Comparison of ENCODE assay signal across 8 mouse cellular contexts in the genomic region with DNA sequence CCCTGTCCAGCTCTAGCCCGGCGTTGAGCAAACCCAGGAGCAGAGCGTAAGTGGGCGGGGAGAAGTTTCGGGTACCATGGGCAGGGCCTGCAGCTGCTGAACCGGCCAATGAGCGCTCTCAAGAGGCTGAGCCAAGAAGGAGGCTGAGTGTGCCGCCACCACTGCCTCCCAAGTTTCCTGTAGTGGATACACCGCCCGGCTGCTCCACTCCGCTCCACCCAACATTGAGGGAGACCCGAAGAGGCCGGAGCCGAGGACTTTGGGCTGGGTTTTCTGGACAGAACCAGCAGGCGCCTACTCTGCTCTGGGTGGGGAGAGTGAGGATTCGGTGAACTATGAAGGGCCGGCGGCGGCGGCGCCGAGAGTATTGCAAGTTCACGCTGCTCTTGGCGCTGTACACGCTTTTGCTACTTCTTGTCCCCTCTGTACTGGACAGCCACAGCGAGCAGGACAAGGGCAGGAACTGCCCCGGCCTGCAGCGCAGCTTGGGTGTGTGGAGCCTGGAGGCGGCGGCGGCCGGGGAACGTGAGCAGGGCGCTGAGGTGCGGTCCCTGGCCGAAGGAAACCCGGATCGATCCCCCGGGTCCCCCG. TPM values are rescaled to one million over a fixed set of nuclear protein-coding genes. Genes with fewer than 3 reads are reported as not detected.
DNase-seq lines count a peak whose midpoint lies in the region; ATAC-seq and TF ChIP-seq lines count a peak whose summit lies in the region.

A gene (plus strand): TSS at position 180 of the 591 bp plus-strand sequence.

- no peaks in the 10 kb centered on the region for H3K79me3 ChIP-seq in C2C12 (ENCODE audit: low read depth)

- no peaks in the 10 kb centered on the region for H3K36me3 ChIP-seq in C2C12 (ENCODE audit: control insufficient read depth, insufficient read depth)
- H3K36me3 ChIP-seq in forebrain, embryonic 13.5 days (ENCODE audit: poor library complexity, severe bottlenecking): no peaks in the 10 kb centered on the region
- no peaks in the 10 kb centered on the region for H3K36me3 ChIP-seq in heart, embryonic 16.5 days (ENCODE audit: control insufficient read depth, insufficient read depth)
- no peaks in the 10 kb centered on the region for H3K36me3 ChIP-seq in liver, embryonic 14.5 days (replicated peaks; ENCODE audit: control insufficient read depth, insufficient read depth, low read depth)
- H3K36me3 ChIP-seq in neural tube, embryonic 11.5 days (ENCODE audit: control insufficient read depth, insufficient read depth, low read length): no peaks in the 10 kb centered on the region

- no peak for TF ChIP-seq EP300 in liver, embryonic 14.5 days (IDR thresholded peaks at IDR 0.05; ENCODE audit: low read depth)

- 29% methylated on average over 40 of the region's 40 CpGs for WGBS in forebrain, embryonic 13.5 days
- WGBS in heart, embryonic 16.5 days: 14% methylated on average over 23 of the region's 40 CpGs
- 13% methylated on average over 34 of the region's 40 CpGs for WGBS in liver, embryonic 14.5 days (ENCODE audit: insufficient replicate concordance)
- WGBS in neural tube, embryonic 11.5 days: 15% methylated on average over 37 of the region's 40 CpGs

- H3K4me2 ChIP-seq in forebrain, embryonic 13.5 days: peak within 1 kb of the TSS; percentile 71
- peak within 1 kb of the TSS; percentile 75 for H3K4me2 ChIP-seq in heart, embryonic 16.5 days (ENCODE audit: low read depth, low read length)
- H3K4me2 ChIP-seq in liver, embryonic 14.5 days (ENCODE audit: low read depth): peak within 1 kb of the TSS; percentile 40
- H3K4me2 ChIP-seq in neural tube, embryonic 11.5 days (ENCODE audit: low read depth): peak within 1 kb of the TSS; percentile 60

- peak within 1 kb of the TSS; percentile 23 for H3K4me3 ChIP-seq in C2C12 (ENCODE audit: insufficient read depth, poor library complexity, severe bottlenecking)
- peak within 1 kb of the TSS; percentile 46 for H3K4me3 ChIP-seq in forebrain, embryonic 13.5 days
- H3K4me3 ChIP-seq in heart, embryonic 16.5 days (ENCODE audit: low read length): peak within 1 kb of the TSS; percentile 55
- peak within 1 kb of the TSS; percentile 16 to 23; a peak in 3 of 4 replicates for H3K4me3 ChIP-seq in liver, embryonic 14.5 days (ENCODE audit: insufficient read depth in 1 of 2, low read depth in 2 of 2, low read length in 2 of 2)
- H3K4me3 ChIP-seq in neural tube, embryonic 11.5 days (ENCODE audit: low read depth, low read length): peak within 1 kb of the TSS; percentile 39

- ATAC-seq in forebrain, embryonic 13.5 days: peak; percentile 90
- peak; percentile 89 for ATAC-seq in heart, embryonic 16.5 days (replicated peaks; ENCODE audit: extremely low read depth, insufficient read depth, low FRiP score)
- peak; percentile 28; the same call in 1 of the 2 replicates for ATAC-seq in liver, embryonic 14.5 days (ENCODE audit: insufficient read depth)
- peak; percentile 87 for ATAC-seq in neural tube, embryonic 11.5 days (ENCODE audit: insufficient read depth, low FRiP score, low TSS enrichment)

- no peak for TF ChIP-seq CTCF in C2C12 (IDR thresholded peaks at IDR 0.05; ENCODE audit: control insufficient read depth, insufficient read depth, insufficient read length)
- TF ChIP-seq CTCF in brain, embryonic 14.5 days (IDR thresholded peaks at IDR 0.05; ENCODE audit: borderline replicate concordance, extremely low read depth, insufficient read depth, insufficient read length): no peak
- TF ChIP-seq CTCF in liver, embryonic 14.5 days (IDR thresholded peaks at IDR 0.05; ENCODE audit: low read depth): no peak

- H3K9ac ChIP-seq in forebrain, embryonic 13.5 days: peak within 1 kb of the TSS; percentile 48
- H3K9ac ChIP-seq in heart, embryonic 16.5 days (ENCODE audit: low read length): peak within 1 kb of the TSS; percentile 54
- no peak within 1 kb of the TSS for H3K9ac ChIP-seq in liver, embryonic 14.5 days (replicated peaks)
- H3K9ac ChIP-seq in neural tube, embryonic 11.5 days (ENCODE audit: low read length): no peak within 1 kb of the TSS

- TF ChIP-seq POLR2A in brain, embryonic 14.5 days (IDR thresholded peaks at IDR 0.05; ENCODE audit: borderline replicate concordance, extremely low read depth, insufficient read depth, insufficient read length, poor library complexity, severe bottlenecking): no peak

- no peak within 1 kb of the TSS for H3K27ac ChIP-seq in forebrain, embryonic 13.5 days
- H3K27ac ChIP-seq in heart, embryonic 16.5 days (ENCODE audit: low read length): peak within 1 kb of the TSS; percentile 4; the same call in 1 of the 2 replicates
- H3K27ac ChIP-seq in liver, embryonic 14.5 days: no peak within 1 kb of the TSS
- H3K27ac ChIP-seq in neural tube, embryonic 11.5 days (ENCODE audit: low read depth, low read length): no peak within 1 kb of the TSS

- no peaks in the 10 kb centered on the region for H3K27me3 ChIP-seq in C2C12 (ENCODE audit: control insufficient read depth, insufficient read depth, insufficient read length)
- H3K27me3 ChIP-seq in forebrain, embryonic 13.5 days: peaks cover 8% of the 10 kb centered on the region; the same call in 1 of the 2 replicates
- peaks cover 3% of the 10 kb centered on the region for H3K27me3 ChIP-seq in heart, embryonic 16.5 days (ENCODE audit: control insufficient read depth, insufficient read depth, low read length)
- H3K27me3 ChIP-seq in liver, embryonic 14.5 days (ENCODE audit: control insufficient read depth, insufficient read depth, low read length): peaks cover 11% of the 10 kb centered on the region
- H3K27me3 ChIP-seq in neural tube, embryonic 11.5 days (ENCODE audit: control insufficient read depth, insufficient read depth, low read length): no peaks in the 10 kb centered on the region

- H3K4me1 ChIP-seq in forebrain, embryonic 13.5 days: no peaks in the 10 kb centered on the region
- H3K4me1 ChIP-seq in heart, embryonic 16.5 days (ENCODE audit: control insufficient read depth, insufficient read depth, low read length): no peaks in the 10 kb centered on the region
- no peaks in the 10 kb centered on the region for H3K4me1 ChIP-seq in liver, embryonic 14.5 days (replicated peaks; ENCODE audit: control insufficient read depth in 2 of 2, insufficient read depth in 2 of 2, low read length in 1 of 2)
- H3K4me1 ChIP-seq in neural tube, embryonic 11.5 days (ENCODE audit: control insufficient read depth, insufficient read depth, low read length): no peaks in the 10 kb centered on the region

- H3K79me2 ChIP-seq in C2C12 (ENCODE audit: control insufficient read depth, insufficient read depth): no peaks in the 10 kb centered on the region

- peak; percentile 79 for DNase-seq in brain, embryonic 14.5 days (ENCODE audit: low read depth)
- DNase-seq in kidney, postnatal 10 days: peak; percentile 83
- peak in 2 of 3 experiments; percentile 0 to 1 for DNase-seq in liver, embryonic 14.5 days (ENCODE audit: low read depth in 3 of 3, low spot score in 3 of 3)
- DNase-seq in neural tube, embryonic 11.5 days (ENCODE audit: low spot score): peak; percentile 65
- peak; percentile 26 for DNase-seq in testis, postnatal 14 days (ENCODE audit: low spot score)

- no peaks in the 10 kb centered on the region; the same call in 1 of the 2 replicates for H3K9me3 ChIP-seq in forebrain, embryonic 13.5 days (replicated peaks)
- no peaks in the 10 kb centered on the region; the same call in 1 of the 2 replicates for H3K9me3 ChIP-seq in heart, embryonic 16.5 days (replicated peaks; ENCODE audit: control insufficient read depth, low read length)
- H3K9me3 ChIP-seq in liver, embryonic 14.5 days (ENCODE audit: control insufficient read depth, low read length): no peaks in the 10 kb centered on the region
- H3K9me3 ChIP-seq in neural tube, embryonic 11.5 days (ENCODE audit: control insufficient read depth, low read length): no peaks in the 10 kb centered on the region

- H3ac ChIP-seq in C2C12 (ENCODE audit: control insufficient read depth, insufficient read length, low read depth): peak within 1 kb of the TSS; percentile 32

TF ChIP-seq in C2C12, 6 proteins besides CTCF, POLR2A, EP300 and RAD21:
- no peak for TF ChIP-seq MYOD1 (IDR thresholded peaks at IDR 0.05; ENCODE audit: control insufficient read depth, insufficient read length, low read depth)
- no peak for TF ChIP-seq MYOG (IDR thresholded peaks at IDR 0.05; ENCODE audit: control insufficient read depth, extremely low read depth, insufficient read length)
- TF ChIP-seq USF1 (IDR thresholded peaks at IDR 0.05; ENCODE audit: low read depth): no peak
- no peak for TF ChIP-seq CEBPB (IDR thresholded peaks at IDR 0.05; ENCODE audit: low read depth)
- TF ChIP-seq MAX (IDR thresholded peaks at IDR 0.05): no peak
- TF ChIP-seq FOSL1 (IDR thresholded peaks at IDR 0.05; ENCODE audit: insufficient read depth, low read length, poor library complexity, severe bottlenecking): no peak

RNA-seq across cellular contexts. Expression of the gene that starts here (rescaled TPM):
- polyA plus RNA-seq in C2C12 (2012; fragmentation: generic; extraction: Trizol): 6.3 TPM
- polyA plus RNA-seq in brain, embryonic 14.5 days (2012; rRNA removed): 3.1 and 4.4 TPM in 2 replicates
- 2.5 and 3.4 TPM in 2 replicates for polyA plus RNA-seq in forebrain, embryonic 13.5 days (2015; fragmentation: Nextera tagmentation; extraction: Ambion mirVana)
- polyA plus RNA-seq in heart, embryonic 16.5 days (2015; fragmentation: Nextera tagmentation; extraction: Ambion mirVana): 6.6 and 6.8 TPM in 2 replicates
- 0.39 and 0.48 TPM in 2 replicates for polyA plus RNA-seq in liver, embryonic 14.5 days (2012; rRNA removed)
- polyA plus RNA-seq in liver, embryonic 14.5 days (2014; fragmentation: Nextera tagmentation; extraction: Ambion mirVana): 0.42 and 0.54 TPM in 2 replicates
- 3.3 and 3.5 TPM in 2 replicates for polyA plus RNA-seq in neural tube, embryonic 11.5 days (2014; fragmentation: Nextera tagmentation; extraction: Ambion mirVana)

Comparison
In these comparisons a context has a peak if more than half of its experiments do, and no peak if none do; other contexts are left out.
1. Peak in DNase-seq, ATAC-seq, H3K4me3 ChIP-seq and H3K4me2 ChIP-seq in liver, embryonic 14.5 days; RNA of the gene not detected or under 1 TPM.
2. DNase-seq: peak in every context shown above with its lines; median percentile 83 in kidney, postnatal 10 days; 79 in brain, embryonic 14.5 days; 65 in neural tube, embryonic 11.5 days; 26 in testis, postnatal 14 days; 0 in liver, embryonic 14.5 days.
3. ATAC-seq: peak in every context shown above with its lines; median percentile 90 in forebrain, embryonic 13.5 days; 89 in heart, embryonic 16.5 days; 87 in neural tube, embryonic 11.5 days; 28 in liver, embryonic 14.5 days.
4. H3K9ac ChIP-seq: peak in forebrain, embryonic 13.5 days (single experiment) and heart, embryonic 16.5 days (single experiment); none in liver, embryonic 14.5 days (single experiment) and neural tube, embryonic 11.5 days (single experiment).
5. Peak in every context shown above with its lines, with median percentiles within 50 percentile points of each other: H3K4me3 ChIP-seq and H3K4me2 ChIP-seq.